Mouse (Mus musculus) left cerebral cortex, postnatal 36 days (tissue): ENCODE results near the gene Syn2. TPM values are rescaled to one million over a fixed set of nuclear protein-coding genes. Genes with fewer than 3 reads are reported as not detected.

Experiments used
- DNase-seq, 2 experiments: peaks; one replicate each; pipeline ENCODE4 v3.0.0; 2021 to 2022; ENCODE audit warnings: low spot score in 2 of 2, mixed read lengths in 1 of 2
- intact Hi-C: fragments of 180-260 bp; cut with DNase I; formaldehyde crosslinking; loops from one replicate; pipeline ENCODE4 v1.15.1; 2025
- microRNA-seq: library from miRNA; unstranded; fragments of <30 nt; microRNA quantifications from one replicate; pipeline ENCODE4 v1.2.0, GENCODE M21; 2022
- total RNA-seq, 2 experiments: library from RNA; stranded (reverse); gene quantifications; 2 replicates each; pipeline ENCODE4 v1.2.3; 2021

Syn2 gene
- total RNA-seq, 2 experiments from 2014 or later, result 444 to 455 TPM

- no peak for DNase-seq
- intact Hi-C loops, result no loop called here
Measured at GRCm38 (mm10) chr6:115319686-115320085, 185.0 kb downstream of the Syn2 start.

- DNase-seq, result no peak
- intact Hi-C loops, result no loop called here
Measured at GRCm38 (mm10) chr6:115320927-115321714, 186.4 kb downstream of the Syn2 start.

DNA sequence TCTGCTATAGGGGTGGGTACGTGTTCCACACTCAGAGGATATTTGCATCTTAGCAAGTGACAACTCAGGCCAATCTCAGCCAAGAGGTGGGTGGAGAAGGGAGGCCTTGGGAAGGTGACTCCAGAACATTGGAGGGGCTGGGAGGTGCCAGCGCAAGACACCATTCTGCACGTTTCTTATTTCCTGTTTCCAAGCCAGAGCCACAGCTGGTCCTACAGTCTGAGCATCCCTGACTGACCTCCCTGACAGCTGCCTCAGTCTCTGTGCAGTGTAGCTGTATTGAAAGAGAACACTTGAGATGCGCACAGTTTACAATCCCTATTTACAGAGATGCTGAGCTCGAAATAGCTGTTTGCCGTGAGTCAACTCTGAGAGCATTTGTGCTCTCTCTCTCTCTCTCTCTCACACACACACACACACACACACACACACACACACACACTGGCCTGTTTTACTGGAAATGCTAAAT is 187.2 kb downstream of the Syn2 start:
- peak; percentile 60 to 70 for DNase-seq
- intact Hi-C loops, result no loop called here

- DNase-seq, result no peak
- intact Hi-C loops, result no loop called here
Measured at GRCm38 (mm10) chr6:115322956-115323355, 188.3 kb downstream of the Syn2 start.

GRCm38 (mm10) chr6:115330964-115331363 is 196.3 kb downstream of the Syn2 start:
- intact Hi-C loops, result no loop called here
- no peak for DNase-seq

Small RNA genes lying within 50 kb of the gene (microRNA-seq; reads per million reads assigned to microRNA genes)
- not detected for gene Gm24767

Other genes starting within 250 kb of the Syn2 start
- gene Vgll4, start 164.9 kb upstream of the Syn2 start, total RNA-seq, result 10 to 100 TPM; 58.5 to 68.8 TPM
- 10 to 100 TPM; 19.0 to 19.7 TPM for gene Tamm41, start 97.0 kb upstream of the Syn2 start, total RNA-seq
- gene Gm17482, start 92.4 kb downstream of the Syn2 start, total RNA-seq, result not detected
- 10 to 100 TPM; 17.2 to 18.5 TPM for gene Timp4, start 117.3 kb downstream of the Syn2 start, total RNA-seq
- 1 to 10 TPM; 6.6 to 8.7 TPM for gene Pparg, start 226.0 kb downstream of the Syn2 start, total RNA-seq